19 mouse cellular contexts compared by ENCODE assay signal in genomic region chr14:78292687-78293086, GRCm38 (mm10). TPM values are rescaled to one million over a fixed set of nuclear protein-coding genes. Genes with fewer than 3 reads are reported as not detected.
A peak's percentile ranks its signal among the peaks of the same experiment; 100 is the strongest.
DNase-seq lines count a peak whose midpoint lies in the region; ATAC-seq and TF ChIP-seq lines count a peak whose summit lies in the region.
"Had no signal": no experiment of that assay in that cellular context is flagged by ENCODE, and none has a peak within 500 bp of the region (broad histone marks: within the 10 kb centered on the region; RNA-seq: fewer than 3 reads in every experiment).

No protein-coding gene starts in this region.

- H3K27ac ChIP-seq in heart, adult 2 months, result no peak overlapping the region
- H3K27ac ChIP-seq in lung, postnatal 0 days (ENCODE audit: low read length), result no peak overlapping the region
- no peak overlapping the region for H3K27ac ChIP-seq in MEL (ENCODE audit: control insufficient read depth, low read depth, low read length)
- no peak overlapping the region for H3K27ac ChIP-seq in hindbrain, embryonic 13.5 days
- H3K27ac ChIP-seq: limb, embryonic 12.5 days; lung, embryonic 15.5 days; midbrain, embryonic 10.5 days had no signal

- WGBS in heart, adult 2 months, result 84% methylated on average over 7 of the region's 7 CpGs
- WGBS in lung, postnatal 0 days, result 80% methylated on average over 7 of the region's 7 CpGs
- WGBS in hindbrain, embryonic 13.5 days, result 94% methylated on average over 7 of the region's 7 CpGs

- H3K4me1 ChIP-seq in heart, adult 2 months (ENCODE audit: control insufficient read depth, insufficient read depth, low read length), result no peaks in the 10 kb centered on the region
- H3K4me1 ChIP-seq in lung, postnatal 0 days (ENCODE audit: insufficient read depth, low read depth, low read length), result no peaks in the 10 kb centered on the region
- no peaks in the 10 kb centered on the region for H3K4me1 ChIP-seq in MEL (ENCODE audit: control insufficient read depth in 1 of 2, insufficient read depth in 2 of 2, low read length in 2 of 2)
- peaks cover 20% of the 10 kb centered on the region for H3K4me1 ChIP-seq in hindbrain, embryonic 13.5 days (replicated peaks)
- H3K4me1 ChIP-seq: limb, embryonic 12.5 days; lung, embryonic 15.5 days had no signal

- intact Hi-C loops in heart, adult 2 months (cut with DNase I), result no loop called here
- intact Hi-C loops in heart, postnatal 36 days (cut with DNase I), result no loop called here

- no peaks in the 10 kb centered on the region for H3K9me3 ChIP-seq in lung, postnatal 0 days (ENCODE audit: low read length)
- H3K9me3 ChIP-seq in MEL (replicated peaks; ENCODE audit: insufficient read depth, low read length), result no peaks in the 10 kb centered on the region
- H3K9me3 ChIP-seq in hindbrain, embryonic 13.5 days, result no peaks in the 10 kb centered on the region
- H3K9me3 ChIP-seq: lung, embryonic 15.5 days had no signal

- no peaks in the 10 kb centered on the region for H3K27me3 ChIP-seq in heart, adult 2 months (ENCODE audit: control insufficient read depth, insufficient read depth, low read length)
- no peaks in the 10 kb centered on the region for H3K27me3 ChIP-seq in lung, postnatal 0 days (replicated peaks; ENCODE audit: insufficient read depth, low read length)
- H3K27me3 ChIP-seq in MEL (ENCODE audit: control insufficient read depth in 1 of 2, insufficient read depth in 2 of 2, low read length in 2 of 2), result no peaks in the 10 kb centered on the region
- H3K27me3 ChIP-seq in hindbrain, embryonic 13.5 days, result peaks cover 14% of the 10 kb centered on the region

- peak; percentile 32 for TF ChIP-seq CTCF in heart, adult 2 months (IDR thresholded peaks at IDR 0.05)
- TF ChIP-seq CTCF in lung, postnatal 0 days (IDR thresholded peaks at IDR 0.05), result peak; percentile 42
- TF ChIP-seq CTCF in MEL (IDR thresholded peaks at IDR 0.05 in 2 of 3, conservative IDR thresholded peaks at IDR 0.05 in 1 of 3; ENCODE audit: control insufficient read depth in 1 of 3, insufficient read depth in 1 of 3, low read depth in 2 of 3, low read length in 3 of 3, poor library complexity in 1 of 3, severe bottlenecking in 1 of 3), result 0 out of 6 replicates have a peak, but pooled peaks of 1 of the 3 experiments have one; percentile 4

- no peak for DNase-seq in heart, adult 2 months
- no peak for DNase-seq in heart, postnatal 36 days
- no peak for DNase-seq in lung, postnatal 0 days (ENCODE audit: low spot score)
- DNase-seq in lung, postnatal 36 days, result no peak
- DNase-seq in MEL (ENCODE audit: low read depth, low spot score), result peak; percentile 2
- DNase-seq in thymus, postnatal 14 days, result peak; percentile 35
- no peak for DNase-seq in spleen, postnatal 4 days (ENCODE audit: low spot score in 2 of 2)
- DNase-seq: adrenal gland, postnatal 10 days; cerebellum, adult 9-11 months; heart, adult 18-20 months; kidney, postnatal 14 days; right cerebral cortex, postnatal 14 days had no signal

- no peaks in the 10 kb centered on the region for H3K79me2 ChIP-seq in heart, adult 2 months (replicated peaks; ENCODE audit: control insufficient read depth, insufficient read depth, low read length)
- no peaks in the 10 kb centered on the region for H3K79me2 ChIP-seq in MEL (ENCODE audit: control insufficient read depth, insufficient read depth, low read length, poor library complexity)

- no peak for ATAC-seq in lung, postnatal 0 days
- no peak for ATAC-seq in hindbrain, embryonic 13.5 days (ENCODE audit: low FRiP score)

- H3K36me3 ChIP-seq in heart, adult 2 months (ENCODE audit: control insufficient read depth, insufficient read depth, low read length), result no peaks in the 10 kb centered on the region
- no peaks in the 10 kb centered on the region for H3K36me3 ChIP-seq in lung, postnatal 0 days (ENCODE audit: insufficient read depth, low read length)
- H3K36me3 ChIP-seq in MEL (ENCODE audit: control insufficient read depth in 1 of 2, insufficient read depth in 2 of 2, low read length in 2 of 2), result no peaks in the 10 kb centered on the region
- H3K36me3 ChIP-seq in hindbrain, embryonic 13.5 days, result no peaks in the 10 kb centered on the region
- H3K36me3 ChIP-seq: limb, embryonic 12.5 days; lung, embryonic 15.5 days; midbrain, embryonic 10.5 days had no signal

- no peak for TF ChIP-seq RAD21 in MEL (IDR thresholded peaks at IDR 0.05; ENCODE audit: low read depth, low read length)

- no peak overlapping the region for H3K4me2 ChIP-seq in lung, postnatal 0 days (replicated peaks; ENCODE audit: low read depth, low read length)
- H3K4me2 ChIP-seq in hindbrain, embryonic 13.5 days, result no peak overlapping the region
- H3K4me2 ChIP-seq: limb, embryonic 12.5 days; lung, embryonic 15.5 days had no signal

- TF ChIP-seq EP300 in heart, adult 2 months (IDR thresholded peaks at IDR 0.05; ENCODE audit: insufficient read depth, low read depth, low read length), result no peak
- no peak for TF ChIP-seq EP300 in lung, postnatal 0 days (IDR thresholded peaks at IDR 0.05)
- TF ChIP-seq EP300 in MEL (IDR thresholded peaks at IDR 0.05; ENCODE audit: low read depth in 1 of 2, low read length in 2 of 2), result no peak

- no peak for TF ChIP-seq POLR2A in heart, adult 2 months (IDR thresholded peaks at IDR 0.05; ENCODE audit: insufficient read depth, low read depth, low read length)
- no peak for TF ChIP-seq POLR2A in MEL (IDR thresholded peaks at IDR 0.05; ENCODE audit: control insufficient read depth in 1 of 2, insufficient read depth in 1 of 2, low read depth in 1 of 2, low read length in 2 of 2, poor library complexity in 1 of 2)

- no peak overlapping the region for H3K4me3 ChIP-seq in heart, adult 2 months
- no peak overlapping the region for H3K4me3 ChIP-seq in lung, postnatal 0 days (ENCODE audit: low read depth, low read length)
- no peak overlapping the region for H3K4me3 ChIP-seq in MEL (ENCODE audit: control insufficient read depth in 1 of 2, insufficient read depth in 1 of 2, low read depth in 2 of 2, low read length in 2 of 2)
- H3K4me3 ChIP-seq in hindbrain, embryonic 13.5 days, result no peak overlapping the region
- H3K4me3 ChIP-seq: erythroblast, embryonic 14.5 days; limb, embryonic 12.5 days; lung, embryonic 15.5 days; midbrain, embryonic 10.5 days; myocyte had no signal

- H3K9ac ChIP-seq in heart, adult 2 months (ENCODE audit: low read depth, low read length), result no peak overlapping the region
- no peak overlapping the region for H3K9ac ChIP-seq in lung, postnatal 0 days (replicated peaks; ENCODE audit: low read depth)
- H3K9ac ChIP-seq in MEL (ENCODE audit: control insufficient read depth, low read depth, low read length, poor library complexity, severe bottlenecking), result no peak overlapping the region
- no peak overlapping the region for H3K9ac ChIP-seq in hindbrain, embryonic 13.5 days
- H3K9ac ChIP-seq: limb, embryonic 12.5 days; lung, embryonic 15.5 days had no signal

TF ChIP-seq in MEL, 35 proteins besides CTCF, POLR2A, EP300 and RAD21:
- TF ChIP-seq MAFK (IDR thresholded peaks at IDR 0.05; ENCODE audit: borderline replicate concordance, low read depth, low read length) (no peak), ZKSCAN1 (IDR thresholded peaks at IDR 0.05; ENCODE audit: low read depth, low read length) (no peak), ETS1 (IDR thresholded peaks at IDR 0.05; ENCODE audit: low read depth, low read length) (no peak), MAX (IDR thresholded peaks at IDR 0.05; ENCODE audit: low read length) (no peak), E2F4 (IDR thresholded peaks at IDR 0.05; ENCODE audit: borderline replicate concordance, low read depth, low read length) (no peak), MEF2A (IDR thresholded peaks at IDR 0.05; ENCODE audit: extremely low read depth, insufficient replicate concordance, low read depth, low read length, poor library complexity, severe bottlenecking) (no peak), NRF1 (IDR thresholded peaks at IDR 0.05; ENCODE audit: insufficient read depth, low read depth, low read length, poor library complexity, severe bottlenecking) (no peak), ZC3H11A (IDR thresholded peaks at IDR 0.05; ENCODE audit: low read depth, low read length) (no peak), UBTF (IDR thresholded peaks at IDR 0.05; ENCODE audit: borderline replicate concordance, insufficient read depth, low read depth, low read length) (no peak), CHD2 (IDR thresholded peaks at IDR 0.05; ENCODE audit: low read length) (no peak), MAZ (IDR thresholded peaks at IDR 0.05; ENCODE audit: low read depth, low read length) (no peak), USF2 (IDR thresholded peaks at IDR 0.05; ENCODE audit: borderline replicate concordance in 1 of 2, insufficient read depth in 1 of 2, low read depth in 1 of 2, low read length in 2 of 2) (no peak), HCFC1 (IDR thresholded peaks at IDR 0.05; ENCODE audit: low read depth, low read length) (no peak), ELF1 (IDR thresholded peaks at IDR 0.05; ENCODE audit: low read depth, low read length) (no peak), CHD1 (IDR thresholded peaks at IDR 0.05; ENCODE audit: low read depth, low read length) (no peak), NELFE (IDR thresholded peaks at IDR 0.05; ENCODE audit: low read depth, low read length) (no peak), ZMIZ1 (IDR thresholded peaks at IDR 0.05; ENCODE audit: low read depth, low read length) (no peak), GATA1 (IDR thresholded peaks at IDR 0.05; ENCODE audit: low read depth, low read length) (no peak), ZNF384 (IDR thresholded peaks at IDR 0.05; ENCODE audit: low read depth, low read length) (no peak), JUND (IDR thresholded peaks at IDR 0.05; ENCODE audit: low read depth, low read length) (no peak)

RNA-seq across cellular contexts. Expression of gene Tnfsf11, which starts 15.2 kb away (rescaled TPM):
- total RNA-seq in heart, adult 2 months (2021), result under 1 TPM; 0.10 to 0.14 TPM
- polyA plus RNA-seq in heart, adult 2 months (2012; rRNA removed), result not detected in 2 replicates
- not detected for total RNA-seq in heart, postnatal 36 days (2021)
- polyA plus RNA-seq in lung, postnatal 0 days (2015; fragmentation: Nextera tagmentation; extraction: Ambion mirVana), result 0.05 and 0.06 TPM in 2 replicates
- total RNA-seq in MEL (2012; rRNA removed), result not detected in 2 replicates
- polyA plus RNA-seq in MEL (2012; ENCODE audit: insufficient read depth in 1 of 2, insufficient read length in 2 of 2, low read depth in 1 of 2, low replicate concordance in 2 of 2, missing spikeins in 1 of 2), result not detected
- polyA plus RNA-seq in hindbrain, embryonic 13.5 days (2015; fragmentation: Nextera tagmentation; extraction: Ambion mirVana), result not detected in 2 replicates
- total RNA-seq: layer of hippocampus, postnatal 25 days had no signal
- polyA plus RNA-seq: erythroblast, embryonic 14.5 days; limb, embryonic 12.5 days; midbrain, embryonic 10.5 days had no signal

Comparison
In these comparisons a context has a peak if more than half of its experiments do, and no peak if none do; other contexts are left out.
1. DNase-seq: peak in MEL (single experiment) and thymus, postnatal 14 days (single experiment); none in heart, adult 2 months (0 of 2), heart, postnatal 36 days (0 of 2), lung, postnatal 0 days (single experiment), lung, postnatal 36 days (single experiment) and spleen, postnatal 4 days (0 of 2).